Mouse (Mus musculus) CH12.LX (cell line): ENCODE data around the gene Car3.

Experiments
- CTCF ChIP-seq, 2 experiments: IDR thresholded peaks in 1 of 2; conservative IDR thresholded peaks in 1 of 2; 2 replicates each; pipeline ENCODE4 v1.5.1; 2011 to 2012; ENCODE audit warnings: low read depth in 2 of 2, low read length in 2 of 2, improper control_type of control experiment in 1 of 2, inconsistent platforms in 1 of 2, mild to moderate bottlenecking in 1 of 2, moderate library complexity in 1 of 2
- EP300 ChIP-seq: IDR thresholded peaks from 2 replicates; pipeline ENCODE4 v1.6.1; 2011; ENCODE audit warnings: low read length, improper control_type of control experiment
- HCFC1 ChIP-seq: IDR thresholded peaks from 2 replicates; pipeline ENCODE4 v1.6.1; 2012; ENCODE audit warnings: low read depth, mild to moderate bottlenecking, inconsistent platforms, low read length, improper control_type of control experiment
- KAT2A ChIP-seq: IDR thresholded peaks from 2 replicates; pipeline ENCODE4 v1.6.1; 2012; ENCODE audit warnings: low read length, improper control_type of control experiment, inconsistent platforms; ENCODE audit not compliant: insufficient replicate concordance
- MEF2A ChIP-seq: IDR thresholded peaks from 2 replicates; pipeline ENCODE4 v1.6.1; 2014; ENCODE audit warnings: low read depth, mild to moderate bottlenecking, inconsistent platforms, low read length, improper control_type of control experiment, borderline replicate concordance
- POLR2A ChIP-seq: IDR thresholded peaks from 2 replicates; pipeline ENCODE4 v1.6.1; 2011; ENCODE audit warnings: low read depth, mild to moderate bottlenecking, improper control_type of control experiment, low read length
- USF1 ChIP-seq: IDR thresholded peaks from 2 replicates; pipeline ENCODE4 v1.6.1; 2014; ENCODE audit warnings: low read depth, mild to moderate bottlenecking, inconsistent platforms, low read length, improper control_type of control experiment
- USF2 ChIP-seq: conservative IDR thresholded peaks from 2 replicates; pipeline ENCODE4 v1.6.1; 2011; ENCODE audit warnings: low read depth, low read length, improper control_type of control experiment
- ZMIZ1 ChIP-seq: IDR thresholded peaks from 2 replicates; pipeline ENCODE4 v1.6.1; 2012; ENCODE audit warnings: low read depth, mild to moderate bottlenecking, inconsistent platforms, low read length, improper control_type of control experiment

DNA sequence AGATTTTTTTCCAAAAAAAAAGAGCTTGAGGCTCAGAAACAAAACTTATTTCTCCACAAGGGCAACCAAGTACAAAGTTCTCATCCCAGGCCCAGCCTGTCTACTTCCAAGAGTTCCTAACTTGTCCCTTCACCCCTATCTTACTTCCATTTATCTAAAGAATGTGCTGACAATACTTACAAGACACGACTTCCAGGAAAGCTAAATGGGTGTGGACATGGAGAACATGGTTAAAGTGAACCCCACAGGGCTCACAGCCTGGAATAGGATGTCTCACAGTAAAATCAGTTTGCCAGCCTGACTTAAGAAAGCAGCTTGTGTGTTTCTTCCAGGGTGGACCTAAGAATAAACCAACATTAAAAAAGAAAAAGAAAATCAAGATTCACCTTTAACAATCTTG lies 7.2 kb downstream of the Car3 start:
- no peak for TF ChIP-seq ZMIZ1
- TF ChIP-seq EP300, result no peak
- no peak for TF ChIP-seq CTCF (conservative IDR thresholded peaks at IDR 0.05 in 1 of 2, IDR thresholded peaks at IDR 0.05 in 1 of 2; ENCODE audit: low read depth in 2 of 2, low read length in 2 of 2)
- no peak for TF ChIP-seq POLR2A
- TF ChIP-seq KAT2A, result no peak
- TF ChIP-seq USF1, result no peak
- TF ChIP-seq MEF2A, result no peak
- no peak for TF ChIP-seq HCFC1
- no peak for TF ChIP-seq USF2
